Mouse (Mus musculus): ENCODE data around the gene 9430097D07Rik.

GRCm38 (mm10) chr2:32582830-32583799, 7.6 kb upstream of the 9430097D07Rik start:
- TF ChIP-seq CTCF (IDR thresholded peaks at IDR 0.05; ENCODE audit: extremely low read depth, insufficient read depth, insufficient read length, insufficient replicate concordance) (peak; percentile 90; the same call in 1 of the 2 replicates), POLR2A (IDR thresholded peaks at IDR 0.05; ENCODE audit: low read depth, low read length) (no peak)

All from spleen, adult 2 months (tissue).